Mouse (Mus musculus) forebrain, embryonic 15.5 days (tissue): Measurements from ENCODE around the gene Mab21l1. TPM values are rescaled to one million over a fixed set of nuclear protein-coding genes. Genes with fewer than 3 reads are reported as not detected.

Experiments
- ATAC-seq: fragments of 200-750 bp; cut with Nextera tagmentation; replicated peaks from 2 replicates; pipeline ENCODE4 v1.8.0; 2017; ENCODE audit warnings: mild to moderate bottlenecking, moderate TSS enrichment, moderate library complexity
- H3K27ac ChIP-seq: fragments of 300-500 bp; sonication (generic); replicated peaks from 2 replicates; pipeline ENCODE4 v1.5.1; 2015; ENCODE audit warnings: mild to moderate bottlenecking, inconsistent platforms
- H3K27me3 ChIP-seq: fragments of 300-500 bp; sonication (generic); 2 replicates; pipeline ENCODE4 v1.6.1; 2015; ENCODE audit warnings: inconsistent platforms
- H3K36me3 ChIP-seq: fragments of 300-500 bp; sonication (generic); 2 replicates; pipeline ENCODE4 v1.6.1; 2015; ENCODE audit warnings: mild to moderate bottlenecking, inconsistent platforms
- H3K4me1 ChIP-seq: fragments of 300-500 bp; sonication (generic); 2 replicates; pipeline ENCODE4 v1.6.1; 2015; ENCODE audit warnings: inconsistent platforms
- H3K4me2 ChIP-seq: fragments of 300-500 bp; sonication (generic); replicated peaks from 2 replicates; pipeline ENCODE4 v1.6.1; 2015; ENCODE audit warnings: mild to moderate bottlenecking, inconsistent platforms
- H3K4me3 ChIP-seq: fragments of 300-500 bp; sonication (generic); 2 replicates; pipeline ENCODE4 v1.5.1; 2015; ENCODE audit warnings: mild to moderate bottlenecking, inconsistent platforms
- H3K9ac ChIP-seq: fragments of 300-500 bp; sonication (generic); replicated peaks from 2 replicates; pipeline ENCODE4 v1.6.1; 2015; ENCODE audit warnings: mild to moderate bottlenecking, inconsistent platforms
- H3K9me3 ChIP-seq: fragments of 300-500 bp; sonication (generic); 2 replicates; pipeline ENCODE4 v1.6.1; 2016; ENCODE audit warnings: inconsistent platforms
- WGBS: fragments of 180-500 bp; shearing (Covaris S2); methylation state at CpG from one replicate; pipeline ENCODE4 v1.1.7; 2015; ENCODE audit warnings: mixed read lengths; 5-methylcytosine and 5-hydroxymethylcytosine counted together
- polyA plus RNA-seq: library from polyadenylated mRNA; unstranded; fragments of >200 nt; fragmentation: Nextera tagmentation; extraction: Ambion mirVana; gene quantifications from 2 replicates; pipeline ENCODE4 v1.2.1, GENCODE M21; 2015

Mab21l1 gene
- polyA plus RNA-seq, 1 experiment from 2014 or later, result 16.8 TPM

GRCm38 (mm10) chr3:55828481-55829256 is 46.4 kb downstream of the Mab21l1 start:
- Histone ChIP-seq H3K36me3 (no peaks in the 10 kb centered on the region; the same call in 1 of the 2 replicates), H3K9ac (no peak overlapping the region), H3K27ac (no peak overlapping the region), H3K9me3 (no peaks in the 10 kb centered on the region), H3K4me2 (no peak overlapping the region), H3K27me3 (no peaks in the 10 kb centered on the region), H3K4me1 (peaks cover 5% of the 10 kb centered on the region; the same call in 1 of the 2 replicates), H3K4me3 (no peak overlapping the region)
- WGBS, result 62% methylated on average over 10 of the region's 10 CpGs
- ATAC-seq, result no peak

GRCm38 (mm10) chr3:55830226-55830625 is 47.9 kb downstream of the Mab21l1 start:
- Histone ChIP-seq H3K27me3 (no peaks in the 10 kb centered on the region), H3K4me1 (no peaks in the 10 kb centered on the region), H3K36me3 (no peaks in the 10 kb centered on the region), H3K9me3 (no peaks in the 10 kb centered on the region), H3K9ac (no peak overlapping the region), H3K27ac (no peak overlapping the region), H3K4me2 (no peak overlapping the region), H3K4me3 (no peak overlapping the region)
- WGBS, result 45% methylated on average over 5 of the region's 5 CpGs
- no peak for ATAC-seq
